Mouse (Mus musculus) stomach, embryonic 14.5 days (tissue): ENCODE data around the gene Cbx5. TPM values are rescaled to one million over a fixed set of nuclear protein-coding genes. Genes with fewer than 3 reads are reported as not detected.

ENCODE experiments used
- ATAC-seq: fragments of 200-750 bp; cut with Nextera tagmentation; 2 replicates; pipeline ENCODE4 v1.8.0; 2017; ENCODE audit warnings: low read depth, moderate TSS enrichment; ENCODE audit not compliant: insufficient number of reproducible peaks, insufficient read depth, low FRiP score
- H3K27ac ChIP-seq: fragments of 300-500 bp; sonication (generic); 2 replicates; pipeline ENCODE4 v1.5.1; 2014; ENCODE audit warnings: mild to moderate bottlenecking, low read length, moderate library complexity, mixed read lengths
- H3K27me3 ChIP-seq: fragments of 300-500 bp; sonication (generic); 2 replicates; pipeline ENCODE4 v1.6.1; 2014; ENCODE audit warnings: low read length, control low read depth, mixed read lengths; ENCODE audit not compliant: control insufficient read depth, insufficient read depth
- H3K36me3 ChIP-seq: fragments of 300-500 bp; sonication (generic); 2 replicates; pipeline ENCODE4 v1.6.1; 2014; ENCODE audit warnings: mild to moderate bottlenecking, control low read depth, low read length, moderate library complexity, mixed read lengths; ENCODE audit not compliant: control insufficient read depth, insufficient read depth
- H3K4me1 ChIP-seq: fragments of 300-500 bp; sonication (generic); 2 replicates; pipeline ENCODE4 v1.6.1; 2014; ENCODE audit warnings: low read length, control low read depth, mixed read lengths; ENCODE audit not compliant: control insufficient read depth, insufficient read depth
- H3K4me2 ChIP-seq: fragments of 300-500 bp; sonication (generic); replicated peaks from 2 replicates; pipeline ENCODE4 v1.6.1; 2014; ENCODE audit warnings: low read depth, low read length, control low read depth
- H3K4me3 ChIP-seq: fragments of 300-500 bp; sonication (generic); 2 replicates; pipeline ENCODE4 v1.5.1; 2014; ENCODE audit warnings: low read depth, low read length, control low read depth
- H3K9ac ChIP-seq: fragments of 300-500 bp; sonication (generic); replicated peaks from 2 replicates; pipeline ENCODE4 v1.6.1; 2014; ENCODE audit warnings: low read depth, mild to moderate bottlenecking, control low read depth, low read length, moderate library complexity, mixed read lengths
- H3K9me3 ChIP-seq: fragments of 300-500 bp; sonication (generic); 2 replicates; pipeline ENCODE4 v1.6.1; 2016; ENCODE audit warnings: low read depth, low read length, control low read depth; ENCODE audit not compliant: control insufficient read depth
- WGBS: fragments of 180-500 bp; shearing (Covaris S2); extraction: QIAGEN DNeasy Blood & Tissue Kit; methylation state at CpG from one replicate; pipeline ENCODE4 v1.1.7; 2014; 5-methylcytosine and 5-hydroxymethylcytosine counted together
- polyA plus RNA-seq: library from polyadenylated mRNA; unstranded; fragments of >200 nt; fragmentation: Nextera tagmentation; extraction: Ambion mirVana; gene quantifications from 2 replicates; pipeline ENCODE4 v1.2.1, GENCODE M21; 2014

Gene Cbx5
- polyA plus RNA-seq, 1 experiment from 2014 or later: 154 TPM

DNA sequence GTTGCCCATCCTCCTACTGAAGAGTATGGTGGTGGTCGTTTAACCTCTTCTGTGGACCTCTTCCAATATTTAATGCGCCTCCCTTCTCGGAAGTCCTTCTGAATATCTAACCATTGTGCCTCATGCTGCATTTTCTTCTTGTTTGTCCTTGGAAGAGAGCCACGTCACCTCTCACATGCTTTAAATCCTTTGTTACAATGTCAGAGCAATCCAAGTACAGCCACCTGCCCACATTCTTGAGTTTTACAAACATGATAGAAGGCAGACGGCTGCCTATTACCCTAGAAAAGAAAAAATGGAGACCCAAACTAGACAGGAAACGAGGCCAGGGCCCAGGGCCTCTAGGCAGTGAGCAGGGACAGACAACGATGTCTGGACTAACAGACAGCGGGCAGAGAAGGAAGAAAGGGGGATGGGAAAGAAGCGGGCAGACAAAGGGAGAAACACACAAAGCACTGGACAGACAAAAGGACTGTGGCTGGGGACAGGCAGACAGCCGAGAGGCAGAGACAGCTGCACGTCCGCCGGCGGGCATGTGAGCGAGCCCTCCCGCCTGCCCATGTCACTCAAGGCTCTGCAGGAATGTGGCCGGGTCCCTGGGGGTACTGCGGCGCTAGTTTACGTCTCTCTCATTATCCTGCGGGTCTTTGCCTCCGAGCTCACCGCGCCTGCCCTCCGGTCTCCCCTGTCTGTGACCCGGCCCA lies 69.9 kb downstream of the Cbx5 start:
- H3K9ac ChIP-seq: peak overlapping the region; percentile 10; the same call in 1 of the 2 replicates
- H3K36me3 ChIP-seq: no peaks in the 10 kb centered on the region
- 8% methylated on average over 26 of the region's 26 CpGs for WGBS
- H3K4me1 ChIP-seq: peaks cover 22% of the 10 kb centered on the region
- peak overlapping the region; percentile 39 for H3K4me3 ChIP-seq
- peaks cover 11% of the 10 kb centered on the region; the same call in 1 of the 2 replicates for H3K27me3 ChIP-seq
- peak overlapping the region; percentile 82 for H3K4me2 ChIP-seq
- H3K9me3 ChIP-seq: no peaks in the 10 kb centered on the region
- H3K27ac ChIP-seq: no peak overlapping the region
- ATAC-seq: no peak

- Histone ChIP-seq H3K36me3 (no peaks in the 10 kb centered on the region), H3K4me2 (peak overlapping the region; percentile 82), H3K9ac (peak overlapping the region; percentile 10), H3K27me3 (peaks cover 11% of the 10 kb centered on the region; the same call in 1 of the 2 replicates), H3K4me3 (peak overlapping the region; percentile 39), H3K27ac (no peak overlapping the region), H3K4me1 (peaks cover 22% of the 10 kb centered on the region), H3K9me3 (no peaks in the 10 kb centered on the region)
- peak; percentile 38; the same call in 1 of the 2 replicates for ATAC-seq
- under 1% methylated on average over 63 of the region's 63 CpGs for WGBS
These were observed 70.6 kb downstream of the Cbx5 start for GRCm38 (mm10) chr15:103168801-103169611.

- Histone ChIP-seq H3K4me1 (peaks cover 22% of the 10 kb centered on the region), H3K9ac (no peak overlapping the region), H3K27me3 (peaks cover 11% of the 10 kb centered on the region; the same call in 1 of the 2 replicates), H3K36me3 (no peaks in the 10 kb centered on the region), H3K27ac (no peak overlapping the region), H3K4me3 (no peak overlapping the region), H3K9me3 (no peaks in the 10 kb centered on the region), H3K4me2 (no peak overlapping the region)
- 22% methylated on average over 3 of the region's 3 CpGs for WGBS
- no peak for ATAC-seq
These were observed 71.8 kb downstream of the Cbx5 start for GRCm38 (mm10) chr15:103167786-103168185.

DNA sequence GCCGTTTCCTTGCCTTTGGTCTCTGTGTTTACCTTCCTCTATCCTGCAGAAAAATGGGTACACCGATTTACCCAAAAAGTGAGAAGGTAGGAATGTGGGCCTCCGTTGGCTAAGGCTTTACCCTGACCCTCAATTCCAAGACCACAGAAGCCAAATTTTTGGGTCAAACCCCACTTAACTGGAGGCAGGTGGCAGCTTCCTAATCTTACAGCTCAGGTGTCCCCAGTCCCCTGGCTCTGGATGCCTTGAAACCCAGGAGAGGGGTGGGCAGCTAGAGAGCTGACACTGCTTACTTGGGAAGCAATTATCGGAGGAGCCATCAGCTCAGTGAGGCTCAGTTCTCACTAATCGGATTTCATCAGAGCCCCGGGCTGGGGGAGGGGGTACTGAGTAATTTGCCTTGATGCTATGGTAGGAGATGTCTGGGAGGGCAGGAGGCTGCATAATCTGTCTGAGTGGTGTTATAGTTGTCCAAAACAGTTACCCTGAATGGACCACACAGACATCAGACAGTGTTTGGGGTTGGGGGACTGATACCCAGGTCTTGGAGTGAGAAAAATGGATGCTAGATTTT lies 72.5 kb downstream of the Cbx5 start, which contains the start of gene Smug1:
Gene Smug1, minus strand, starts transcription at position 51 of the 574 bp plus-strand sequence.
- ATAC-seq: no peak
- H3K27ac ChIP-seq: no peak within 1 kb of the TSS
- peaks cover 10% of the 10 kb centered on the region; the same call in 1 of the 2 replicates for H3K27me3 ChIP-seq
- no peak within 1 kb of the TSS for H3K9ac ChIP-seq
- no peaks in the 10 kb centered on the region for H3K36me3 ChIP-seq
- H3K4me3 ChIP-seq: no peak within 1 kb of the TSS
- 43% methylated on average over 6 of the region's 6 CpGs for WGBS
- peaks cover 22% of the 10 kb centered on the region for H3K4me1 ChIP-seq
- no peak within 1 kb of the TSS for H3K4me2 ChIP-seq
- H3K9me3 ChIP-seq: no peaks in the 10 kb centered on the region

- H3K9ac ChIP-seq: no peak overlapping the region
- 46% methylated on average over 5 of the region's 5 CpGs for WGBS
- no peak for ATAC-seq
- H3K4me2 ChIP-seq: no peak overlapping the region
- peaks cover 17% of the 10 kb centered on the region for H3K4me1 ChIP-seq
- no peak overlapping the region for H3K27ac ChIP-seq
- H3K4me3 ChIP-seq: no peak overlapping the region
- no peaks in the 10 kb centered on the region for H3K9me3 ChIP-seq
- H3K36me3 ChIP-seq: no peaks in the 10 kb centered on the region
- H3K27me3 ChIP-seq: peaks cover 5% of the 10 kb centered on the region; the same call in 1 of the 2 replicates
These were observed 73.7 kb downstream of the Cbx5 start for GRCm38 (mm10) chr15:103165924-103166323.

DNA sequence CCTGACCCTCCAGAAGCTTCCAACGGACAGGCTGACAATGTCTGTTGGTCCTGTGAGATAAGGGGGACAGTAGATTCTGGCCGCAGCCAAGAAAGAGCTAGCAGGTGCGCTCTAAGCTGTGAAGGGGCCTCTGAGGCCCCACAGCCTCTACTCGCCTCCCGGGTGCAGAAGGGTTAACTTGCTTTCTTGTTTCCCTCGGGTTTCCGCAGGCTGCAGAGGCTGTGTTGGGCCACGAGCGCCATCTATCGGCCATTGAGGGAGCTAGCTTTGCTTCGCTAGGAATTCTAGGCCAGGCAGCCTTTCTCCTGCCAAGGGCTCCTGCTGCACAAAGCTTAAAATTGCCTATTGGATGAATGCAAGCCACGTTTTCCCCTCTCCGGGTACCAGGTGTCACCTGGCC lies 74.2 kb downstream of the Cbx5 start:
- Histone ChIP-seq H3K27me3 (peaks cover 5% of the 10 kb centered on the region; the same call in 1 of the 2 replicates), H3K9me3 (no peaks in the 10 kb centered on the region), H3K36me3 (no peaks in the 10 kb centered on the region), H3K4me2 (no peak overlapping the region), H3K4me3 (no peak overlapping the region), H3K4me1 (peaks cover 14% of the 10 kb centered on the region), H3K9ac (no peak overlapping the region), H3K27ac (no peak overlapping the region)
- WGBS: 0% methylated on average over 13 of the region's 13 CpGs
- no peak for ATAC-seq

- Histone ChIP-seq H3K4me3 (peak overlapping the region; percentile 68), H3K27ac (no peak overlapping the region), H3K36me3 (no peaks in the 10 kb centered on the region), H3K4me1 (peaks cover 2% of the 10 kb centered on the region; the same call in 1 of the 2 replicates), H3K9me3 (no peaks in the 10 kb centered on the region), H3K27me3 (no peaks in the 10 kb centered on the region), H3K4me2 (peak overlapping the region; percentile 66), H3K9ac (peak overlapping the region; percentile 41)
- 9% methylated on average over 25 of the region's 25 CpGs for WGBS
- peak; percentile 79; the same call in 1 of the 2 replicates for ATAC-seq
These were observed 76.3 kb downstream of the Cbx5 start for GRCm38 (mm10) chr15:103163182-103163919.

- WGBS: 72% methylated on average over 10 of the region's 10 CpGs
- no peak overlapping the region for H3K4me3 ChIP-seq
- ATAC-seq: no peak
These were observed 82.0 kb downstream of the Cbx5 start for GRCm38 (mm10) chr15:103157585-103157984.

More at GRCm38 (mm10) chr15:103157585-103157984, 82.0 kb downstream of the Cbx5 start:
- 0 out of 2 replicates have a peak, but pooled peaks cover 5% of the 10 kb centered on the region for H3K4me1 ChIP-seq
- H3K36me3 ChIP-seq: no peaks in the 10 kb centered on the region
- no peak overlapping the region for H3K27ac ChIP-seq
- H3K9ac ChIP-seq: no peak overlapping the region
- H3K4me2 ChIP-seq: no peak overlapping the region
- no peaks in the 10 kb centered on the region for H3K27me3 ChIP-seq
- no peaks in the 10 kb centered on the region for H3K9me3 ChIP-seq
